Mouse (Mus musculus) granulocyte monocyte progenitor cell, adult 5-6 weeks (primary cell): ENCODE data around the gene Dpagt1. TPM values are rescaled to one million over a fixed set of nuclear protein-coding genes. Genes with fewer than 3 reads are reported as not detected.
"Not testable (repeated sequence)": the region's sequence is repeated elsewhere in the genome, so short reads cannot be mapped to it uniquely, and the experiment has no call there.

Source experiments
- ATAC-seq: replicated peaks from 2 replicates; pipeline ENCODE4 v1.8.0; 2016; ENCODE audit warnings: mild to moderate bottlenecking, moderate TSS enrichment, inconsistent platforms; ENCODE audit not compliant: poor library complexity, severe bottlenecking
- total RNA-seq, 2 experiments: library from RNA; stranded (forward) in 1 of 2; stranded (reverse) in 1 of 2; fragments of 200-712, 200-1000 nt in 1 of 2; fragments of >200 nt in 1 of 2; fragmentation: Nextera tagmentation in 1 of 2; gene quantifications; 2 replicates each; pipeline ENCODE4 v1.2.3; 2014 to 2017

Dpagt1 gene
- total RNA-seq (2014; fragmentation: Nextera tagmentation) (41.0 and 48.8 TPM in 2 replicates), total RNA-seq (2017) (18.2 and 26.4 TPM in 2 replicates)

GRCm38 (mm10) chr9:44325768-44326370, at the start of gene Dpagt1:
TSS of gene Dpagt1 (plus strand) at chr9:44326019.
- no peak for ATAC-seq

GRCm38 (mm10) chr9:44283183-44283582, 42.6 kb upstream of the Dpagt1 start:
- no peak for ATAC-seq

GRCm38 (mm10) chr9:44286256-44286850, 39.5 kb upstream of the Dpagt1 start:
- peak; percentile 39 for ATAC-seq

GRCm38 (mm10) chr9:44287003-44287400, 38.8 kb upstream of the Dpagt1 start:
- 0 out of 2 replicates have a peak, but pooled peaks have one; percentile 5 for ATAC-seq

- peak; percentile 16 for ATAC-seq
These were observed 38.3 kb upstream of the Dpagt1 start for GRCm38 (mm10) chr9:44287401-44288075.

GRCm38 (mm10) chr9:44288076-44288958, 37.5 kb upstream of the Dpagt1 start, which contains the start of gene Abcg4:
TSS of gene Abcg4 (minus strand) at chr9:44288615.
- no peak for ATAC-seq

GRCm38 (mm10) chr9:44288959-44289291, 36.9 kb upstream of the Dpagt1 start:
- ATAC-seq: no peak

GRCm38 (mm10) chr9:44292490-44292889, 33.3 kb upstream of the Dpagt1 start:
- ATAC-seq: no peak

GRCm38 (mm10) chr9:44300001-44300400, 25.8 kb upstream of the Dpagt1 start:
- ATAC-seq: not testable (repeated sequence)

- peak; percentile 98 for ATAC-seq
These were observed 20.2 kb upstream of the Dpagt1 start, which contains the start of gene Hinfp for GRCm38 (mm10) chr9:44305466-44306079. TSS of gene Hinfp (minus strand) at chr9:44305671.

- no peak for ATAC-seq
These were observed 19.3 kb upstream of the Dpagt1 start for GRCm38 (mm10) chr9:44306532-44306931.

GRCm38 (mm10) chr9:44307248-44307647, 18.6 kb upstream of the Dpagt1 start:
- ATAC-seq: no peak

- ATAC-seq: no peak
These were observed 16.1 kb upstream of the Dpagt1 start for GRCm38 (mm10) chr9:44309756-44310155.

GRCm38 (mm10) chr9:44310750-44311135, 15.1 kb upstream of the Dpagt1 start:
- ATAC-seq: no peak

GRCm38 (mm10) chr9:44311136-44312134, 14.4 kb upstream of the Dpagt1 start:
- ATAC-seq: 0 out of 2 replicates have a peak, but pooled peaks have one; percentile 23

GRCm38 (mm10) chr9:44313476-44314256, 12.2 kb upstream of the Dpagt1 start:
- ATAC-seq: no peak

- no peak for ATAC-seq
These were observed 11.6 kb upstream of the Dpagt1 start for GRCm38 (mm10) chr9:44314257-44314547.

GRCm38 (mm10) chr9:44314910-44315309, 10.9 kb upstream of the Dpagt1 start:
- no peak for ATAC-seq
